Mouse (Mus musculus) kidney, adult 2 months (tissue): ENCODE results near the gene Ncf2.

Source experiments
- CTCF ChIP-seq: fragments of 200-500 bp; conservative IDR thresholded peaks from 2 replicates; pipeline ENCODE4 v1.5.1; 2011; ENCODE audit warnings: low read depth, mild to moderate bottlenecking, control low read depth, low read length, moderate library complexity, mixed read lengths; ENCODE audit not compliant: insufficient read depth, insufficient read length
- POLR2A ChIP-seq: fragments of 200-500 bp; IDR thresholded peaks from one replicate; pipeline ENCODE4 v1.6.1; 2011; ENCODE audit warnings: low read depth, low read length, control low read depth

- TF ChIP-seq CTCF (no peak), POLR2A (no peak)
These were observed 45.3 kb downstream of the Ncf2 start for GRCm38 (mm10) chr1:152845211-152845730.
